Mouse (Mus musculus) adrenal gland (tissue): ENCODE results near the gene Tex29.
"Not testable (repeated sequence)": the region's sequence is repeated elsewhere in the genome, so short reads cannot be mapped to it uniquely, and the experiment has no call there.

Experiments used
- intact Hi-C: fragments of 180-260 bp; cut with DNase I; formaldehyde crosslinking; loops from one replicate; pipeline ENCODE4 v1.15.1; 2025

Tex29 gene

DNA sequence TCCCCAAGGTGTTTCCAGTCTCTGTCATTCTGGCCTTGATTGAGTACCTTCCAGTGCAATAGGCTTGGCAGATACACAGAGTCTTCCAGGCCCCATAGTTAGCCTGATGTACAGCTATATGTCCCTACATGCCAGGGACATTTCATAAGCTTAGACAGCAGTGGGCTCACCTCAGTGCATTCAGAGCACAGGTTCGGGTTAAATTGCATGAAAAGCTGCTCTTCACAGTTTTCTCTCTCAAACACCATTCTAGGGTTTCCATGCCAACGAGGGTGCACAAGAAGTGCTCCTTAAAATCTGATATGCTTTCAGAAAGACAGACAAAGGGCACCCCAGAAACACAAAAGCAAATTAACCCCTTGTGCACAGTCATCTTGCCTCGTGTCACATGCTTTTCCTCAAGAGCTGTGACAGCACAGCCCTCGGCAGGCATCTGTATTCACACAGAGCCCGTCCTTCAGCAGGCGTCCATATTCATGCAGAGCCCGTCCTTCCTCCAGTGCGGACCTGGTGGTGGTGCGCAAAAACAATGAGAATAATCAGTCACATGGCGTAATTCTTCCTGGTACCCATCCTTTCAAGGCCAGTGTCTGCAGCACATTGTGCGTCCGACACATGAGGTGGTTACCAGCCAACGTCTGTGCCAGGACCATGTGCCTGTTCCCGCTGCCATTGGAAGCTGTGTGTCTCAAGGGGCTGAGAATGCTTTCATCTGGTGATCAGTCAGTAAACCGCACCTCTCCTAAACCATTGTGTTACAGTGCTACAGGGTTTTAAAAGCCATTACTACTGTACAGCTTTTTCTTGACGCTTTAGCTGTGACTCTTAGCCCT is 9.8 kb upstream of the Tex29 start:
- intact Hi-C loops: no loop called here

DNA sequence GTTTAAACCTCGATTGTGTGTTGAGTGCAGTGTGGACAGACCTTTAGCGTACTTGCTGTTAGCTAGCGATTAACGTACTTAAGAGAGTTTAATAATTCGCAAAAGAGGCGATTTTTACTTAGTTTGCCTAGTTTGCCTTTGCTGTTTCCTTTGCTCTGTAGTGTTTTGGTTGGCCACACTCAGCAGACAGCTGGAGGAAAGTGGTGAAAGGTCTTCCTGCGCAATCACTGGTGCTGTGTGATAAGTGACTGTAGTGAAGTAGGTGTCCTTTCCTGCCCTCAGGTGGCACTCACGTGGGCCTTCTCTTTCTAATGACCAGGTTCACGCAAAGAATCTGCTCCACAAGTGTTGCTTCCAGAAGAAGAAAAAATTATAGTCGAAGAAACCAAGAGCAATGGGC is 9.1 kb upstream of the Tex29 start:
- intact Hi-C loops: no loop called here

DNA sequence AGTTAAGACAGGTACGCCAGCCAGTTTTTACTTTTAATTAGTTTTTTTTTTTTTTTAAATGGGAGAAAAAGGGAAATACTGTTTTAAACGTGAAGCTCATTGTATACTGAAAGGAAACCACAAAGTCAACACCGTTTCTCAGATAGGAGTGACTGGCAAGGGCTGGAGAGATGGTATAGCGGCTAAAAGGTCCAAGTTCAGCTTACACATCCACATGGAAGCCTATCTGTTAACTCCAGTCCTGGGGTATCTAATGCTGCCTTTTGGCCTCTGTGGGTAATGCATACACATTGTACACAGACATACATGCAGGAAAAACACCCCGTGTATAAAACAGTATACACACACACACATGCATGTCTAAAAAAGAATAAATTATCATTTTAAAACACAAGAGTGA is 8.3 kb upstream of the Tex29 start:
- intact Hi-C loops: no loop called here

DNA sequence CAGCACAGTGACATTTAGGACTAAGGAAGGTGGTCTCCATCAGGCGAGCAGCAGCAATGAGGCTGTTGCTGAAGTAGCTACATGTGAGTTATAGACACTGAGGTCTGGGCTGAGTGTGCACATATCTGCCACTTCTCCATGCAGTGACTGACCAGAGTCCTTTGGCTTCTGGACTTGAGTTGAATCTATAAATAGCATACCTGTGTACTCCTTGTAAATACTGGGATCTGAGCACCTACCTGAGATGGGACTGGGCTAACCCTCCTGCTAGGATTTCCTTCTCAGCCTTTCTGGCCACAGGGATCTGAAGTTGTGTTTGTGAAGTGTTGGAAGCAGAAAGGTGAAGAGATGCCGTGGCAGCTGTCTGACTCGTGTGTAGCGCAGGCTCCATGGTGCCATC is 7.1 kb upstream of the Tex29 start:
- intact Hi-C loops: no loop called here

DNA sequence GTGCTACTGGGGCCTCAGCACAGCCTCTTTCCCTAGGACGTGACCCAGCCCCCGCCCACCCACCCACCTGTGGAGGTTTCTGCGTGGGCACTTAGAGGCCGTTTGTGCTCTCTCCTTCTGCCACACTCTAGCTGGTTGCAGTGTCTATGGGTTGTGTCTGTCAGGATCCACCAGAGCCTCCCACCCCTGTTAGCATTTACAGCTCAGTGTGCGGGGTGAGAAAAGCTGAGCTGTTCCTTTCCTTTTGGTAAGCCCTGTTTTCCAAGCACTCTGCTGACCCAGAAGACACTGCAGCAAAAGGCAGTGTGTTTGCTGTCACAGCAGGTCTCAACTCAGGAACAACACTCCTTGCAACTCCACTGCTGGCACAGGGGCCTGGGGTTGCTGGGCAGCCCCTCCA is 6.1 kb upstream of the Tex29 start:
- intact Hi-C loops: no loop called here

DNA sequence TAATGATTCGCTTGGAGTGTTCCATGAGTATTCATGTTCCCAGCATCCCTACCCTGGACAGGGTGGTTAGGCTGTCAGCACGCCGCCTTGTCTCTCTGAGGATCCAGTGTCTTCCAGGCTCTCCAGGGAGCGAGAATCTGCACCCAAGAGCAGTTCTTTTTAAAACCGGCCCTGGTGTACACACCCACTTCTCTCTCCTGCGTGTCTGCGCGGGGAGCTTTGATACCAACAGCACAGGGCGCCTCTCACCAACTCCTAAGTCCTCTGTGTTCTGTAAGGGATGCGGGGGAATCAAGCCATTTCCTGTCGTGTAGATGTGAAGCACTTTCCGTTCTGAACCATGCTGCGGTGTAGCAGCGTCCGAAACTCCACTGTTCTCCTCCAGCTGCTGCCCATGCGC is 5.6 kb upstream of the Tex29 start:
- intact Hi-C loops: no loop called here

DNA sequence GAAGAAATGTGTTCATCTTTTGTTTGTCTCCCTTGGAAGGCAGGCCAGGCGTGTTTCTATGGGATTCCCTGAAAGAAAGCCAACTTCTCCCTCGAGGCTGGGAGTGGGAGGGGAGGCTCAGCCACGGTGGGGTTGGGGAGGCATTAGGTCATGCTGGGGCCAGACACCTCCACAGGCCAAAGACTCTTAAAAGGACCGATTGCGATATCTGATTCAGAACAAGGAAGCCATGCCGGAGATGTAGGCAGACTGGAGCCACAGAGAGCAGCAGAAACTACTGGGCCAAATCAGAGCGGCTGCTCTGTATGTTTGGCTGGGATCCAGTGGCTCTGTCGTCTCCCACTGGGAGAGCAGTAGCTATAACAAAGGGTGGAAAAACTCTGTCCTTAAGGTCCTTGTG is 1.3 kb downstream of the Tex29 start:
- intact Hi-C loops: no loop called here

DNA sequence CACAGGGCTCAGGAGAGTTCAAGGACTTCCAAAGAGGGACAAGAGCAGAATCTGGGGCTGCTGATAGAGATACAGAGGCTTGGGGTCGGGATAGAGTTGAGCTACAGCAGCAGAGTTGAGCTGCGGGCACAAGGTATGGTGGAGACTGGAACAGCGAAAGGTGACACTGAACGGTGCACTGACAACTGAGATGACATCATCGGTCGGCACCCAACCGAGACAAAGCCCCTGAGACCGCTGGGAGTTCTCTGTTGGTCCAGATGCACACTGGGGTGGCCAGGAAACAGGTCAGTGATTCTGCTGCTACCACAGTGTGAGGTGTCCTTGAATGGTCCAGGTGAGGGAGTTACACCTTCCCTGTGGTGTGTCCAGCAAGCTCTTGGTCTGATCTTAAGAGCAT is 2.5 kb downstream of the Tex29 start:
- intact Hi-C loops: no loop called here

DNA sequence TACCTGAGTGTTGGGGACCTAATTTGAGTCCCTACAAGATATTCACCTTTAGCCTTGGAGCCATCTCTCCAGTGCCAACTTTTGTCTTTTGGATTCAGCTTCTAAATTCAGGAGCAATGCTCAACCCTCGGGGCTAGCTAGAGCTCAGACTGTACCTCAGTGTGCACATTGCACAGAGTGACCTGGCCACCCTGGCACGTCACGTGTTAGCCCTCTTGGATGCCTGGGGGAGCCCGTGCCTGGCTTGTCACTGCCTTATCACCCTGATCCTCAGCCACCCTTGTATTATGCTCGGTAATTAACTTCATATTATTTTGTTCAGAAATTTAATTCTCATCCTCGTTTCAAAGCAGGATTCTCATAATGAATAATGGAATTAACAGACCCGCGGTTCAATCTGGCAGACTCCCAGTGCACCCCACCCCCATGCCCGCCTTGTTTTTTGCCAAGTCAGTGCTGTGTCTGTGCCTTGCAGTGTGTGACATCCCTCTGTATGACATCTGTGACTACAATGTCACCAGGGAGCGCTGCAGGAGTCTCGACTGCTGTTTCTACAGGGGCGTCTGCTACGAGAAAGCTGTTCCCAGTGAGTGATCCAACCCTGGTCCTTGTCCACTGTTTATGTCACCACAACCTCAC is 3.5 kb downstream of the Tex29 start:
- intact Hi-C loops: no loop called here

DNA sequence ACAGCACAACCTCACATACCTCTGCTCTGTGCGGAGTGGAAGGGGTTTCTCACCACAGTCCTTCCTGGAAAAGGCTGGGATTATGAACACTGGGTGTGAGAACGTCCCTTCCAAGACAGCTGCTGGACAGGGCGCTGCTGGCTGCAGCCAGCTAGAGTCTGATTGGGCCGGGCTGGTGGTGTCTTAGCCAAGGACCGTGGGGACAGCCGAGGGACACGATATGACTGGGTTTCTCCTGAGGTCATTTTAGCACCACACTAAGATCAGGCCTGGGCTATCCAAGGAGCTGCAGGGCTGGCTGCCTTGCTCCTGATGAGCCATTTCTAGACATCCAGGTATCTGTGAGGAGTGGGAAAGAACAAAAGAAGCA is 4.0 kb downstream of the Tex29 start:
- intact Hi-C loops: no loop called here

DNA sequence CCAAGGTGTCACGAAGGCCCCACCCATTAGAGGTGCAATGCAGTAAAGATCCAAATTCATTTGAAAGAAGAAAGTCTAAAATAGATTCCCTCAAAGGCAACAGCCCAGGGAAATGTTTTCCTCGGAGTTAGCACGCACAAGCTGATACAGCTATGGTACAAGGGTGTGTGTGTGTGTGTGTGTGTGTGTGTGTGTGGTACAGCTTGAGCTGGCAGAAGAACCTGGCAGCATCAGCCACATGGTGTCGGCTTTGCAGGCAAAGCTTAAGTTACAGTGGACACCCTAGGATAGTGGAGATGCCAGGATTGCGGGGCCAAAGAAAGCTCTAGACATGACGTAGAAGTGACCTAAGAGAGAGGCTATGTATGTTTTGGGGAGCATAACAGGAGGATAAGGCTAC is 6.5 kb downstream of the Tex29 start:
- intact Hi-C loops: no loop called here

DNA sequence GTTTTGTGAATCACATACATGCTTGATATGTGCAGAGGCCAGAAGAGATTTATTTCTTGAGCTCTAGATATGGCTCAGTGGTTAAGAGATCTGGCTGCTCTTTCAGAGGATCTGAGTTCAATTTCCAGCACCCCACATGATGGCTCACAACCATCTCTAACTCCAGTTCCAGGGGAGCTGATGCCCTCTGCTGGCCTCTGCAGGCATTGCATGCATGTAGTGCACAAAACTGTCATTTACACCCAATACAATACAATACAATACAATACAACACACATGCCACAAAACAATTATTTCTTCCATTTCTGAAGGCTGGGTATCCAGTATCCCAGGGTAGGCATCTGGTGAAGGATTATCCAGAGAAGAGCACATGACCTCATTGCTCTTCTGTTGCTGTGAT is 27.6 kb downstream of the Tex29 start:
- intact Hi-C loops: no loop called here

DNA sequence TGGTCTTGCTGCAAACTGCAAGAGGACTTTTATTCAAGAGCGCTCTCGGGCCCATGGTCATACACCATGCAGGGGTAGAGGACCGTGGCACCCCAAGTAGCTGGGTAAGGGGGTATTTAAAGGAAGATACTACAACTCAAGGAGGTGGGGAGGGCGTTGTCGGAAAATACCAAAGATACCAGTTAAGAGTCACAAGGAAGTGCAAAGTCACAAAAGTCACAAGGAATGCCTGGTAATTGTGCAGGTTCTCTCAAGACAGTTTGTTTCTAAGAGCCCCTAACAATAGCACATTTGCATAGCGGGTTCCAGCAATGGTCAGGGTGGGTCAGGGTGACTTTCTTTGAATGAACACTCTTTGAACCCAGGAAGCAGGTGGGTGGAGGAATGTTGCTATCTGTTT is 34.0 kb downstream of the Tex29 start:
- intact Hi-C loops: not testable (repeated sequence)

DNA sequence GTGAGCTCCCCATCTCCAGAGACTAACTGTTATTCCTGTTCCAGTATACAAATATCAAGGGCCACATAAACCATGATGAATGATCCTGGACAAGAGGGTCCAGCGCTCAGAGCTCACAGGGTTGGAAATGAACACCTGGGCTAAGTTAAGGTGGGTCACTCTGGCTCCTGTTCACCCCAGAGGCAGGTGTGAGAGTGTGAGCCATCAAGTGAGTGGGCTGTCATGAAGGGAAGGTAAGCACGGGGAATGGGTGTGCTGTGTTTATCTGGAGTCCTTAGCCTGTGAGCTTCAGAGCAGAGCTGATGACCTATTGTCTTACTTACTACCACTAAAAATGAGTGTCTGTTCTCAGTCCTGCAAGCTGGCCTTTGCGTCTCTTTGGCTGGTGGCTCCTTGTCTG is 44.4 kb downstream of the Tex29 start:
- intact Hi-C loops: no loop called here

DNA sequence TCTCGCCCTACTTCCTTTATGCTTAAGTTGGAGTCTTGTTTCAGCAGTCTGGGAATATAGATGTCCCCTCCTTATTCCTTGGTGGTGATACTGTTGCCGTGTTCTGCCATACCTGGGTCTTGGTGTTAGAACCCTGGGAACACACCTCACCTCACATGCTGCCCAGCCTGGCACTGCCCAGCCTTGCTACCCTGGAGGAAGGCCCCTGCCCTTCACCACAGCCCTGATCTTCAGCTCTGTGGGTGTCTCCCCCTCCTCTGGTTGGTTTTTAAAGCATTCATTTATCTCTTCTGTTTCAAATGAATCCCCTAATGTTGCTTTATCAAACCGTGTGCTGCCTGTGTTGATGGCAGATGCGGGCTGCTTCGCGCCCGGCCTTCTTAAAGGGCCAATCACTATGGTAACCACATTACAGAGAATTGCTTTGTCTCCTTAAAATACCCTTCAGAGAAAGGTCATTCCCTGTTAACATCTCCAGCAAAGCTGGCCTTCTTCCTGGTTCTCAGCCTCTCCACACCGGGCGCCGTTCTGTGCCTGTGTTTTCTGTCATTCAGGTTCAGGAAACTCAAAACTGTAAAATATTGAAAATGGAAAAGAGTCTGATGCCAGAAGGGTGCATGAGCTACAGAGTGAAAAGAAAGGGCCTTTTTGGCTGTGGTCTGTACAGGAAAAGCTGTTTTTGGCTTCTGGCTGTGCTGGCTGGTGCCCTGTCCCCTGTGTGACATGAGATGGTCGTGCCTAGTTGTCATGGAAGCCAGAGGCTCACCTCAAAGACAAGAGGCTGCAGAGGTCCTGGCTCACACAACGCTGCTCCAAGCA is 45.8 kb downstream of the Tex29 start:
- intact Hi-C loops: no loop called here

DNA sequence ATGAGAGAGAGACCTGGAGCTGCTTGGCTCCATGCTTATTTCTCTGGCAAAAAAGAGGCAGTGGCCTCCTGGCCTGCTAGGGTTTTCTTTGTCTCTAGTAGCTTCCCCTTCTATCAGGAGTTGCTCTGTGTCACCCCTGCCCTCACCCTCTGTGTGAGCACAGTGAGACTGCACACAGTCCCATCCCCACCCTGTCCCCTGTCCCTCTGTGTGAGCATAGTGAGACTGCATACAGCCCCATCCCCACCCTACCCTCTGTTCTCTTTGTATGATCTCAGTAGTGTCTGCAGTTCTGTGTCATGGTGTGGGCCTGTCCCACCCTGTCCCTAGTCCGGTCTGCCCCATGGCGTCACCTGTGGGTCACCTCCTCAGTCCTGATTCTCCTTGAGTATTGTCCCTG is 46.5 kb downstream of the Tex29 start:
- intact Hi-C loops: no loop called here

DNA sequence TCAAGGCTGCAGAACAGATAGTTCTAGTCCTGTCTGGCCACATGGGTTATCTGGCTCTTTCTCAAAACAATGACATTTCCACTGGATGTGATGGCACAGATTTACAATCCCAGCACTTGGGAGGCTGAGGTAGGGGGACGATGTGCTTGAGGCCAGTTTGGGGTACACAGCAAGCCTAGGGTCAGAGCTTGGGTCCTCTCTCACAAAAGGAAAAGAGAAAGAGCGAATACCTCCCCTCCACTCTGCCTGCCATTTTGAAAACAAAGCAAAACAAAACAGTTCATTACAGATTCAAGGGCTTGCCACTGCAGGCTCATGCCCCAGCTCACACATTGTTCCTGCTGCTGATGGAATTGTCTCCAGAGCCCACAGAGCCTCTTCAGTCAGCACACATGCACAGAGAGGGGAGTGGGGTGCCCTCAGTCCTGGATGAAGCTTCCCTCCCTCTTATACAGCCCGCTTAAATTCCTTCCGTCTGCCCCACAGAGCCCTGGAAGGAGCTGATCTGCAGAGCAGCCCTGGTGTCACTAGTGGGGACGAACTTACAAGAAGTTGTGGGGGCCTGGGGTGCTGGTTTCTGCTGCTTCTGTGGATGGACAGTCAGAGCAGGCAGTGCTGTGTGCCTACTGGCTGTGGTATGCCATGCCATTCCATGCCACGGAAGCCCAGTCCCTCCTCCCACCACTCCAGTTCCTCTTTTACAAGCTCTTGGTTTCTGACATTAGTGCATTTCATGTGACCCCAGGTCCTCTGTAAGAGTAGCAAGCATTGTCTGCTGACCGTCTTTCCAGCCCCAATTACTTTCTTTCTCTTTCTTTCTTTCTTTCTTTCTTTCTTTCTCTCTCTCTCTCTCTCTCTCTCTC is 49.1 kb downstream of the Tex29 start:
- intact Hi-C loops: no loop called here

DNA sequence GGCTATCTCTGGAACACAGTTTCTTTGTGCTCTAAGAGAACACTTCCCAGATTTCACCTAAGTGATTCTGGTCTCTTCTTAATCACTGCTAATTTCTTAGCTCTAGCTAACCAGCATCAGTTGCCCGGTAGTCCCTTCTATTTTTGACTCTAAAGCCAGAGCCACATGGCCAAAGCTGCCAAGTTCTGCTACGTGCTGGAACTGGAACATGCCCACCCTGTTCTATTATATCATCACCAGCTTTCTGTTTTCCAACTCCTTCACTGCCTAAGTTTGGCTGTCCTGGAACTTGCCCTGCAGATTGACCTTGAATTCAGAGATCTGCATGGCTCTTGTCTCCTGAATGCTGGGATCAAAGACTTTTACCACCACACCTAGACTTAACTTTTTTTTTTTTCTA is 52.5 kb downstream of the Tex29 start:
- intact Hi-C loops: no loop called here

DNA sequence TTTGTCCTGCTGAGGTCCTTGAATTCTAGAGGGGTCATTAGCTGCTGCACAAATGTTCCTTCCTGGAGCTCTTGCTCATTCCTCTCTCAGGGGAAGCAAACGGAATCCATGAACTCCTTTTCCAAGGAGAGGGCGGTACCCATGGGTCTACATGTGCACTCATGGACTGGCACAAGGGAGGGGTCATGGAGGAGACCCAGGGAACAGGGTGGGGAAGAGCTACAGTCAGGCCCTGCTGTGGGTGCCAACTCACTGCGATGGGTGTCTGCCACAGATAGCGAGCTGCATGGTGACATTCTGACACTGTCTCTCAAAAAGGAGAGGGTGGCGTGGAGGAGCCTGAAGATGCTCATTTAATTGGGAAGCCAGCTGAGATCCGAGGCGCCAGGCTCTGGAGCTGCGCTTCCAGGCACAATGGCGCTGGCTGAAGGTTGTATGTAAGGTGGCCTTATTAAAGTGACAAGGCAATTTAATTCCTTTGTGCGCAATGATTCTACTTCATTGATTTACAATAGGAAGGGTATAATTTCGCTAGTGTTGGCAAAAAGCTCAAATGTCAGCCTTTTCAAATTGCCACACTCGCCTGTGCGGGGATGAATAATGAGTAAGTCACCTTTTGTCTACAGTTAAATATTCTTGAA is 55.9 kb downstream of the Tex29 start:
- intact Hi-C loops: no loop called here

DNA sequence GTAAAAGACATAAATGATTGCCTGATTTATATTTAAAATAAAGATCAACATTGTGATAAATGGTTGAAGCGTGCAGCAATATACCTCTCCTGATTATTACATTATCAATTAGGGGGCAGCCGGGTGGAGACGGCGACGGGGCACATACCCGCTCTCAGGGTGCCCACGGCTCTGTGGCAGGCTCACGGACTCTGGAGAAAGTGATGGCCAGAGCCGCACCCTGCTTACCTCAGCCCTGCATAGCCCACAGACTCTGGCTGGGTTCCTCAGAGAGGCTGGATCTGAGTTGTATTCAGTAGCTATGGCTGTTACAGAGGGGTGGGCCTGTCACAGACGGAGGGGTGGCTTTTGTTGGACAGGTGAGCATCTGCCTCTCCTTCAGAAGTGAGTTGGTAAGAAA is 56.4 kb downstream of the Tex29 start:
- intact Hi-C loops: no loop called here

DNA sequence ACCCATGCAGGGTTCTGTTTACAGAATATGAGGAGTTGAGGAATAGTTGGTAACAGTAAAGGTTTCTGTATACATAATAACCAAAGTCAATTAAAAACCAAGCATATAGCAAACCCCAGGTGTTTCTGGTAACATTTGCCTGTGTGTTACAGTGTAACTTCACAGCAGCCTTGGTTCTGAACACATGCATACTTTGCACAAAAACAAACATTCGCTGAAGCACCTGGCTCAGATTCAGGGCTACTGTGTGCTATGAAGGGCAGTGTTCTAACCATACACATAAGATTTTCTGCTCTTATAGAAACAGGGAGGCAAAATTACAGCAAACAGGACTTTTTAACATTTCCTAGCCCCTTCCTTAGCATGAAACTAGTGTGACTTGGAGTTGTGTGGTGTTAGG is 58.5 kb downstream of the Tex29 start:
- intact Hi-C loops: no loop called here
